Mouse (Mus musculus) kidney, postnatal 36 days (tissue): Measurements from ENCODE around the gene Top1.
"Not testable (repeated sequence)": the region's sequence is repeated elsewhere in the genome, so short reads cannot be mapped to it uniquely, and the experiment has no call there.

Experiments used
- DNase-seq, 2 experiments: peaks; one replicate each; pipeline ENCODE4 v3.0.0; 2021 to 2022; ENCODE audit warnings: mixed read lengths in 2 of 2

Gene Top1

DNA sequence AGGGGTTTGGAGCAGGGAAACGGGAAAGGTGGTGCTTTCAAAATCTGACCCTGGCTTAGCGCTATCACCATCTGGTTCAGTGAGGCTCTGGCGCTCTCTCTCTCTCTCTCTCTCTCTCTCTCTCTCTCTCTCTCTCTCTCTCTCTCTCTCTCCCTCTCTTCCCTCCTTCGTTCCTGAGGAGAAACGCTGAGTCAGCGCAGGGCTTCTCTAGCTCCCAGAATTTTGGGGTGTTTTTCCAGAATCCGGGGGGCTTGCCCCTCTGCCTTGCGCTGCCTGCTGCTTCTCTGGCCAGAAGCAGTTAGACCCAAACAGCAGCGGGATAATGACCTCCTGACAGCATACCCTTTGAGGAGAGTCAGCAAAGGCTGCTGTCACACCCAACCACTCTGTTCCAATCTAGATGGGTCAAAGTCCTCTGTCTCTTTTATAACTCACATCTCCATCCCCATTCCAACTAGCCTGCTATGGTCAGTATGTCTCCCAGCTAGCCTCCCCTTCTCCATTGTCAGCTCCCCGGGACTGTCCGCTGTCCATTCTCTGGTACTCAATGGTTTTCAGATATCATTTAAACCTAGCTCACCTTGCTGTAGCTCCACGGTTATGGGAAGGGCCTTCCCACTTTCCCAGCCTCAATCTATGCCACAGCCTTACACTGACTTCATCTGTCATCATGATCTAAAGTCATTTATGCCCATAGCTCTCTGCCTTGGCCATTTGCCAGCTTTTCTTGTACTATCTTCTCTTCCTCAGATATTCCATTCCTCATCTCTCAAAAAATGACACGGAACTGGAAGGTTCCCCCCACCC lies 5.6 kb upstream of the Top1 start:
- no peak for DNase-seq

- DNase-seq, result peak in 1 of 2 experiments; percentile 57
Observed at GRCm38 (mm10) chr2:160641176-160641575, 4.5 kb upstream of the Top1 start.

- DNase-seq, result peak; percentile 38 to 75
Observed at GRCm38 (mm10) chr2:160646144-160646844, 606 bp downstream of the Top1 start.

- peak in 1 of 2 experiments; percentile 27 for DNase-seq
Observed at GRCm38 (mm10) chr2:160646845-160647178, 1.1 kb downstream of the Top1 start.

DNA sequence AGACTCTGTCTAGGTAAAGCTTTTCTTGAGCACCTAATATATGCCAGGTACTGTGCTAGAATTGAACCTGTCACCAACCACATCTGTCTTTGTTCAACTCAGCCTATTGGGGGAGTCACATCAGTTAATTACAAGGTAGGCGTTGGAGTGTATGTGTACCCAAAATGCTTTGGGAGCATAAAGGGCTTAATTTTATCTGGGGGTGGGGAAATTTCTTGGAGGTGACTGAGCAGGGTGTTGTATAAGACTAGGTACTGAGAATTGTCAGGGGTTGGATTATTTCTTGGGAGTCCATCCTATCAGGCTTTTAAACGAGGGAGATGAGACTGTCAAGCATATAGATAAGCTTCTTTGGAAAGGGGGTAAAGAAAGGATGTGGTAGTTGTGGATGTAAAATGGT lies 2.4 kb downstream of the Top1 start:
- no peak for DNase-seq

DNA sequence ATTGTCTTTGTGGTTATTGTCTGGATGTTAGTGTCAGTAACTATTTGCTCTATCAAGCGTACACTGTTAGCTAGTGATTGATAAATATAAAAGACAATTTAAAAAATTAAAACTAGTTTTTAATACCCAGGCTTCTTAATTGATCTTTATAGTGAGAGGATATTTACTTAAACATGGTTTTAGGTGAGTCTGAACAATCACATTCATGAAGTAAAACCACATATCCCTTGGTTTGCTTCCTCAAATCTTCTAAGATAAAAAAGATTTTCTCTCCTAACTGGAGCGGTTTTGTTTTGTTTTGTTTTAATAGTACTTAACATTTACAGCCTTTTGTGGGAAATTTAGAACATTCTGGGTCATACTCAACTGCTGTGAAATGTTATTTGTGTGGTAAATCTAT lies 3.4 kb downstream of the Top1 start:
- no peak for DNase-seq

GRCm38 (mm10) chr2:160651165-160651564 lies 5.5 kb downstream of the Top1 start:
- DNase-seq, result no peak

GRCm38 (mm10) chr2:160653218-160653617 lies 7.5 kb downstream of the Top1 start:
- no peak for DNase-seq

- no peak for DNase-seq
Observed at GRCm38 (mm10) chr2:160655561-160655960, 9.9 kb downstream of the Top1 start.

DNA sequence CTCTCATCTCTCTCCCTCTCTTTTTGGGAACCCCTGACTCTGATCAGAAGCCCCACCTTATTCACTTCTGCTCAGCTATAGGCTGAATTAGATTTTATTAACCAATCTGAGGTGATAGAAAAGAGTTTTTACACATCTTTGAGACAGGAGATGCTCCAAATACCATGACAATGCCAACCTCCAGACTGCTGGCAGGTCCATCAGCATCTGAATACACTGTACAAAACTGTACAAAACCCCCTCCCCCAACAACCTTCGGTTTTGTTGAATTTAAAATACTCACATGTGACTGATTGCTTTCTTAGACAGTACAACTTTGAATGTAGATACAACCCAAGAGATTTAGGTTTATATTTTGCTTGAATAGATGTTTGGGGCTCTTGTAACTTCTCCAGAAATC lies 10.5 kb downstream of the Top1 start:
- no peak for DNase-seq

DNA sequence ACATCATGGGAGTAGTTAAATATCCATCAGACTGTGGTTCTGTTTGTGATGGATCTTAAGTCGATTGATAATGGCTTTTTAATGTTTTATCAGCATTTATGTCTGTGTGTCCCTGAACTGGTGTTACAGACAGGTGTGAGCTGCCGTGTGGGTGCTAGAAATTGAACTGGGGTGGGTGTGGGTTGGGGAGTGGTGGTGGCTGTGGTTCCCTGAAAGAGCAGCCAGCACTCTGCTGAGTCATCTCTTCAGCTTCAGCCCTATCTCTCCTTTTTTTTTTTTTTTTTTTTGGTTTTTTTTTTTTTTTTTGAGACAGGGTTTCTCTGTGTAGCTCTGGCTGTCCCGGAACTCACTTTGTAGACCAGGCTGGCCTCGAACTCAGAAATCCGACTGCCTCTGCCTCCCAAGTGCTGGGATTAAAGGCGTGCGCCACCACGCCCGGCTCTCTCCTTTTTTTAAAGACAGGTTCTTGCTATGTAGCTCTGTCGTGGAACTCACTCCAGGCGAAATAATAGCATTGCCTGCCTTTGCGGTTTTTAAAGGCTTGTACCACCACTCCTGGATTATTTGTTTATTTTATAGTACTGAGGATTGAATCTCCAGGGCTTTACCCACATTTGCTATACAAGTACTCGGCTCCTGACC lies 12.2 kb downstream of the Top1 start:
- DNase-seq, result no peak

DNA sequence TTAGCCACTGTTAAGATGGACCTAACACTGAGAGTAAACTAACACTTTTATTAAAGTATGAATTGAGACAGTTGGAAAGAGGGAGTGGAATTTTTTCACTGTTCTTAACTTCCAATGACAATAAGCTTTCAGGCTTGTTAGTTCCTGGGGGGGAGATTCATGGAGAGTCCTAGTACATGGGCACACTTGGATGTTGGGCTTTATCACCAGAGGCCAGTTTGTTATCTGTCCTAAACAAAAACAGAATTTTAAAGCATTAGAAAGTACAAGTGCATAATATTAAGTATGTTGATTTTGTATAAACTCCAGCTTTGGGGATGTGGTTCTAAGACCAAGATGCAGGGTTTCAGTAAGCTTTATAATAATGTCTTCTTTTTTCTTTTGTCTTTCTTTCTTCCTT lies 13.1 kb downstream of the Top1 start:
- no peak for DNase-seq

- DNase-seq, result peak; percentile 42 to 61
Observed at GRCm38 (mm10) chr2:160664421-160664820, 18.7 kb downstream of the Top1 start.

DNA sequence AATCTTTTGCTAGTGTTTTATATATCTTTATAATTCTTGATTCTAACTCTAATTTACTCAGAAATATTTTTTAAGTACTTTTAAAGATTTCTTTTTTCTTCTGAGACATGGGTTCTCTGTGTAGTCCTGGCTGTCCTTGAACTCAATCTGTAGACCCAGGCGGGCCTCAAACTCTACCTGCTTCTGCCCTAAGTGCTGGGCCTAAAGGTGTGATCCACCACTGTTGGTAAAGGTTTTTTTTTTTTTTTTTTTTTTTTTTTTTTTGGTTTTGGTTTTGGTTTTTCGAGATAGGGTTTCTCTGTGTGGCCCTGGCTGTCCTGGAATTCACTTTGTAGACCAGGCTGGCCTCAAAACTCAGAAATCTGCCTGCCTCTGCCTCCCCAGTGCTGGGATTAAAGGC lies 19.3 kb downstream of the Top1 start:
- not testable (repeated sequence) for DNase-seq

- DNase-seq, result no peak
Observed at GRCm38 (mm10) chr2:160667259-160667658, 21.6 kb downstream of the Top1 start.

DNA sequence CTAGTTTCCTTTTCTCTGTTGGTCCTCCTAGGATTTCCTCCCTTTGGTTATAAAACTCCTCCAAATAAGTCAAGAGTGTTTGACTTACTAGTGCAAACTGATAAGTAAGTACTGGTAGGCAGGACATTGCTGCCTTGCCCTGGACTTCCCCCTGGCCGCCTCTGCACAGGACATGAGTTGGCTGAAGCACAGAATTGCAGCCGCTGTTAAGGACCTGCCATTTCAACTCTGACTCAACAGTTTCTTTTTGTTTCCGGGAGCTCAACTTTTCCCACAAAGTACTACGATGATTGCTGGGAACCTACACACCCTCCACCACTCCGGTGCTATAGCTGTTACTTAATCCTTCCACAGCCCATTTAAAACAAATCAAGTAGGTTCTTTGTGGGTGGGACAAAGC lies 54.6 kb downstream of the Top1 start:
- DNase-seq, result peak; percentile 47 to 58

DNA sequence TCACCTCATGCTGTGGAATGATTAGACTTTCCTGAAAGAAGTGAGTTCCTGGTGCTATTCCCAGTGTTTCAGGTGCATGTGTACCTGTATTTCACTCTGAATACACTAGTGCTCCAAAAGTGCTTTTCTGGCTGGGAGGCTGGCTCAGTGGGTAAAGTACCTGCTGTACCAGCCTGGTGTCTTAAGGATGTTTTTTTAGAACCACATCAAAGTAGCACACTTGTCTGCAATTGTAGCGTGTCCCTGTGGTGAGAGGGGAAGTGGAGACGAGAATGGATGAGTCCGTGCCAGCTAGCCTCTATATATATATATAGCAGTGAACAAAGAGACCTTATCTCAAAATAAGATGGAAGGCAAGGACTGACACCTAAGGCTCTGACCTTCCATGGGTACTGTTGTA lies 55.9 kb downstream of the Top1 start:
- DNase-seq, result no peak

DNA sequence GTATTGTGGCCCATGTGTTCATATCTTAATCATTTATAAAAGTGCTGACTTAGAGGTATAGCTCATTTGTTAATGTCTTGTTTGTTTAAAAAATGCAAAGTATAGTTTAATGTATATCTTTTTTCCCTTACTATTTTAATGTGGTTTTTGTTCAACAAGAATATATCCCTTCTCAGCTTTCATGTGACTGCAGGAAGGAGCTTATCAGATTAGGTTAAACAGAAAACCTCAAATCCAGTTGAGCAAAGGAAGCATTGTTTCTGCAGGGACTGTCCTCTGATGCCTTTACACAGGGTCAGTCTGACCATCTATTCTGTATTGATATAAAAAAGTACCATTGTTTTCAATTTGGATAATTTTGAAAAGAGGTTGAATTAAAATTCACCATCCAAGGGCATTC lies 57.1 kb downstream of the Top1 start:
- no peak for DNase-seq

GRCm38 (mm10) chr2:160707673-160708072 lies 62.0 kb downstream of the Top1 start:
- DNase-seq, result no peak

DNA sequence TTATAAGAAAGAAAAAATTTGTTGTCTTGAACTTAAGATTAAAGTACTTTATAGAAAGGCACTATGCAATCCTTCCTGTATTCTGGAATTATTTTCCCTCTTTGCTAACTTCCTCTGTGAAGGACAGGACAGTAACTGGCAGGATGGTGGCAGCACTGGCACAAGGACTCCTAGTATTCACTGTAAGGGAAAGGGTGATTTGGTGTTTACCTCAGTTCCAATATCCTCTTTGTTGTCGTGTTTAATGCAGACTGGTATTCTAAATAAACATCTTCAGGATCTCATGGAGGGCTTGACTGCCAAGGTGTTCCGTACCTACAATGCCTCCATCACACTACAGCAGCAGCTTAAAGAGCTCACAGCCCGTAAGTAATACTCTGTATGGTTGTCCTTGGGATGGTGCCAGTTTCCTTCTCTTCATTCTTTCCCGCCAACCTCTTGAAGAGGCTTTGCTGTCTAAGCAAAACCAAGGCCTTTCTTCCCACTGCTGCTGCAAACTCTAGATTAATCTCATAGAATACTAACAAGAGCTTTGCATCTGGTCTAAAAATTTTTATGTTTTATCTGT lies 69.9 kb downstream of the Top1 start:
- DNase-seq, result no peak

DNA sequence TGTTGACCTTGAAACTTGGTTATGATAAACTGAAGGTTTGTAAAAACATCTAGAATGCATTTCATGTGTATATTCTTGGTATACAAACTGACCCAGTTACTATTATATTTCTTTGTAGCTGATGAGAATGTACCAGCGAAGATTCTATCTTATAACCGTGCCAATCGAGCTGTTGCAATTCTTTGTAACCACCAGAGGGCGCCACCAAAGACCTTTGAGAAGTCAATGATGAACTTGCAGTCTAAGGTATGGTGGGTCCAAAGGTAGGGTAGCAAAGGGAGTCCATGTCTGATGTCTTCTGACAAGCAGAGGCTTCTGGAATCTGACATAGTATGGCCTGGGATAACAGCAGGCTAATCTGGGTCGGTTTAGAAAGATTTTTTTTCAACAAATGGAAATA lies 71.6 kb downstream of the Top1 start:
- peak; percentile 57 to 79 for DNase-seq

GRCm38 (mm10) chr2:160718811-160719210 lies 73.1 kb downstream of the Top1 start:
- DNase-seq, result no peak

DNA sequence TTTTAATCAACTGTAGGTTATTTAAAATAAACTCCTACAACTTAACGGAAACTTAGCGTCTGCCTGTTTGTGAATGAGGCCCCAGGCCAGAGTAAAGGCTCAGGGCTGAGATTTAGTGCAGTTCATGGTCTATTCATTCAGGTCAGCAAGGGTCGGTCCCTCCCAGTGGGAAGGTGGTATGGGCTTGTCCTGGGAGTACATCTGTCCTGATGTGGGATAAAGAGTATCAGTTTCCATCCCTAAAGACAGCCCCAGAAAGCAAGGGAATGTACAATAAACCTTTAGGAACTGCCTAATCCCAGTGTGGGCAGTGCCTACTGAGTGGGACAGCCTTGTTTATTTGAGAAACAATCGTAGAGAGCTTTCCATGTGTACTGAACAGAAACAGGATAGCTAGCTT lies 77.0 kb downstream of the Top1 start:
- DNase-seq, result no peak
